Comparison of ENCODE assay signal across 9 mouse cellular contexts in genomic region chr9:42094752-42095151, GRCm38 (mm10). TPM values are rescaled to one million over a fixed set of nuclear protein-coding genes. Genes with fewer than 3 reads are reported as not detected.
DNase-seq lines count a peak whose midpoint lies in the region; ATAC-seq and TF ChIP-seq lines count a peak whose summit lies in the region.
"Had no signal": no experiment of that assay in that cellular context is flagged by ENCODE, and none has a peak within 500 bp of the region (broad histone marks: within the 10 kb centered on the region; RNA-seq: fewer than 3 reads in every experiment).

No protein-coding gene starts in this region.

- peaks cover 12% of the 10 kb centered on the region; the same call in 1 of the 2 replicates for H3K36me3 ChIP-seq in midbrain, postnatal 0 days (ENCODE audit: insufficient read depth, low read length)
- H3K36me3 ChIP-seq in midbrain, embryonic 13.5 days = 0 out of 2 replicates have a peak, but pooled peaks cover 3% of the 10 kb centered on the region
- no peaks in the 10 kb centered on the region for H3K36me3 ChIP-seq in intestine, embryonic 15.5 days
- H3K36me3 ChIP-seq in hindbrain, embryonic 12.5 days = peaks cover 13% of the 10 kb centered on the region; the same call in 1 of the 2 replicates

- no peak overlapping the region for H3K9ac ChIP-seq in midbrain, postnatal 0 days (replicated peaks; ENCODE audit: low read length, poor library complexity, severe bottlenecking)
- H3K9ac ChIP-seq in midbrain, embryonic 13.5 days (replicated peaks) = no peak overlapping the region
- no peak overlapping the region for H3K9ac ChIP-seq in intestine, embryonic 15.5 days
- no peak overlapping the region for H3K9ac ChIP-seq in hindbrain, embryonic 12.5 days
- H3K9ac ChIP-seq: limb, embryonic 12.5 days had no signal

- ATAC-seq in midbrain, postnatal 0 days (ENCODE audit: low FRiP score) = no peak
- ATAC-seq in midbrain, embryonic 13.5 days = no peak
- peak; percentile 41; the same call in 1 of the 2 replicates for ATAC-seq in intestine, embryonic 15.5 days
- ATAC-seq in hindbrain, embryonic 12.5 days (ENCODE audit: low FRiP score) = no peak

- DNase-seq in cerebellum, postnatal 10 days = peak; percentile 74 to 79
- no peak for DNase-seq in cerebellum, adult 9-11 months
- peak; percentile 66 for DNase-seq in midbrain, postnatal 0 days (ENCODE audit: low spot score)
- DNase-seq in right cerebral cortex, postnatal 25 days = no peak

- H3K27ac ChIP-seq in midbrain, postnatal 0 days (ENCODE audit: low read depth, low read length) = no peak overlapping the region
- no peak overlapping the region for H3K27ac ChIP-seq in midbrain, embryonic 13.5 days
- no peak overlapping the region for H3K27ac ChIP-seq in intestine, embryonic 15.5 days
- H3K27ac ChIP-seq in olfactory bulb, adult 2 months (ENCODE audit: insufficient read depth, low read depth, low read length) = 0 out of 2 replicates have a peak overlapping the region, but pooled peaks have one; percentile 36
- no peak overlapping the region for H3K27ac ChIP-seq in hindbrain, embryonic 12.5 days
- H3K27ac ChIP-seq: limb, embryonic 12.5 days had no signal

- no peaks in the 10 kb centered on the region for H3K27me3 ChIP-seq in midbrain, postnatal 0 days (ENCODE audit: insufficient read depth, low read length)
- H3K27me3 ChIP-seq in midbrain, embryonic 13.5 days = no peaks in the 10 kb centered on the region
- H3K27me3 ChIP-seq in intestine, embryonic 15.5 days (replicated peaks) = no peaks in the 10 kb centered on the region
- no peaks in the 10 kb centered on the region for H3K27me3 ChIP-seq in hindbrain, embryonic 12.5 days
- H3K27me3 ChIP-seq: limb, embryonic 12.5 days had no signal

- no peak overlapping the region for H3K4me3 ChIP-seq in midbrain, postnatal 0 days (ENCODE audit: low read depth, low read length)
- no peak overlapping the region for H3K4me3 ChIP-seq in midbrain, embryonic 13.5 days (replicated peaks)
- no peak overlapping the region for H3K4me3 ChIP-seq in intestine, embryonic 15.5 days (replicated peaks)
- no peak overlapping the region for H3K4me3 ChIP-seq in olfactory bulb, adult 2 months (ENCODE audit: insufficient read depth, low read depth, low read length)
- H3K4me3 ChIP-seq in hindbrain, embryonic 12.5 days = no peak overlapping the region
- H3K4me3 ChIP-seq: limb, embryonic 12.5 days had no signal

- H3K4me1 ChIP-seq in midbrain, postnatal 0 days (ENCODE audit: insufficient read depth, low read length) = no peaks in the 10 kb centered on the region
- H3K4me1 ChIP-seq in midbrain, embryonic 13.5 days (replicated peaks) = no peaks in the 10 kb centered on the region
- H3K4me1 ChIP-seq in intestine, embryonic 15.5 days (replicated peaks) = 0 out of 2 replicates have a peak, but pooled peaks cover 9% of the 10 kb centered on the region
- H3K4me1 ChIP-seq in olfactory bulb, adult 2 months (ENCODE audit: control insufficient read depth, insufficient read depth, low read length) = peaks cover 12% of the 10 kb centered on the region
- H3K4me1 ChIP-seq in hindbrain, embryonic 12.5 days = no peaks in the 10 kb centered on the region
- H3K4me1 ChIP-seq: limb, embryonic 12.5 days had no signal

- H3K4me2 ChIP-seq in midbrain, postnatal 0 days (ENCODE audit: low read depth, low read length, poor library complexity, severe bottlenecking) = no peak overlapping the region
- H3K4me2 ChIP-seq in midbrain, embryonic 13.5 days (replicated peaks) = no peak overlapping the region
- H3K4me2 ChIP-seq in intestine, embryonic 15.5 days (replicated peaks) = no peak overlapping the region
- no peak overlapping the region for H3K4me2 ChIP-seq in hindbrain, embryonic 12.5 days (replicated peaks)
- H3K4me2 ChIP-seq: limb, embryonic 12.5 days had no signal

- 76% methylated on average over 11 of the region's 11 CpGs for WGBS in midbrain, postnatal 0 days
- 83% methylated on average over 11 of the region's 11 CpGs for WGBS in midbrain, embryonic 13.5 days
- WGBS in intestine, embryonic 15.5 days = 33% methylated on average over 11 of the region's 11 CpGs
- WGBS in olfactory bulb, adult 2 months = 34% methylated on average over 11 of the region's 11 CpGs
- 76% methylated on average over 11 of the region's 11 CpGs for WGBS in hindbrain, embryonic 12.5 days

- no peak for TF ChIP-seq CTCF in midbrain, postnatal 0 days (IDR thresholded peaks at IDR 0.05)
- TF ChIP-seq CTCF in olfactory bulb, adult 2 months (IDR thresholded peaks at IDR 0.05; ENCODE audit: insufficient read depth, low read depth, low read length) = no peak

- TF ChIP-seq POLR2A in olfactory bulb, adult 2 months (IDR thresholded peaks at IDR 0.05; ENCODE audit: insufficient read depth, low read depth, low read length) = no peak

- no peaks in the 10 kb centered on the region for H3K9me3 ChIP-seq in midbrain, postnatal 0 days (ENCODE audit: low read length)
- no peaks in the 10 kb centered on the region for H3K9me3 ChIP-seq in midbrain, embryonic 13.5 days
- H3K9me3 ChIP-seq in intestine, embryonic 15.5 days = no peaks in the 10 kb centered on the region
- no peaks in the 10 kb centered on the region for H3K9me3 ChIP-seq in hindbrain, embryonic 12.5 days (replicated peaks)
- H3K9me3 ChIP-seq: limb, embryonic 12.5 days had no signal

RNA-seq across cellular contexts. Expression of gene Sorl1, which starts 29.3 kb away (rescaled TPM):
- 21.9 and 24.8 TPM in 2 replicates for total RNA-seq in midbrain, postnatal 0 days (2014; rRNA removed)
- polyA plus RNA-seq in midbrain, postnatal 0 days (2015; fragmentation: Nextera tagmentation; extraction: Ambion mirVana) = 6.7 and 7.1 TPM in 2 replicates
- polyA plus RNA-seq in midbrain, embryonic 13.5 days (2015; fragmentation: Nextera tagmentation; extraction: Ambion mirVana) = 5.4 and 6.1 TPM in 2 replicates
- 9.0 and 10.3 TPM in 2 replicates for polyA plus RNA-seq in intestine, embryonic 15.5 days (2015; fragmentation: Nextera tagmentation; extraction: Ambion mirVana)
- not detected in 2 replicates for polyA plus RNA-seq in olfactory bulb, adult 2 months (2012; ENCODE audit: insufficient read depth, insufficient read length, low replicate concordance, missing spikeins)
- polyA plus RNA-seq in hindbrain, embryonic 12.5 days (2016; fragmentation: Nextera tagmentation; extraction: Ambion mirVana) = 14.5 and 15.7 TPM in 2 replicates

Comparison
In these comparisons a context has a peak if more than half of its experiments do, and no peak if none do; other contexts are left out.
1. DNase-seq: peak in cerebellum, postnatal 10 days (2 of 2) and midbrain, postnatal 0 days (single experiment); none in cerebellum, adult 9-11 months (single experiment) and right cerebral cortex, postnatal 25 days (single experiment).